Mouse (Mus musculus): ENCODE data around the gene Hsf2.

DNA sequence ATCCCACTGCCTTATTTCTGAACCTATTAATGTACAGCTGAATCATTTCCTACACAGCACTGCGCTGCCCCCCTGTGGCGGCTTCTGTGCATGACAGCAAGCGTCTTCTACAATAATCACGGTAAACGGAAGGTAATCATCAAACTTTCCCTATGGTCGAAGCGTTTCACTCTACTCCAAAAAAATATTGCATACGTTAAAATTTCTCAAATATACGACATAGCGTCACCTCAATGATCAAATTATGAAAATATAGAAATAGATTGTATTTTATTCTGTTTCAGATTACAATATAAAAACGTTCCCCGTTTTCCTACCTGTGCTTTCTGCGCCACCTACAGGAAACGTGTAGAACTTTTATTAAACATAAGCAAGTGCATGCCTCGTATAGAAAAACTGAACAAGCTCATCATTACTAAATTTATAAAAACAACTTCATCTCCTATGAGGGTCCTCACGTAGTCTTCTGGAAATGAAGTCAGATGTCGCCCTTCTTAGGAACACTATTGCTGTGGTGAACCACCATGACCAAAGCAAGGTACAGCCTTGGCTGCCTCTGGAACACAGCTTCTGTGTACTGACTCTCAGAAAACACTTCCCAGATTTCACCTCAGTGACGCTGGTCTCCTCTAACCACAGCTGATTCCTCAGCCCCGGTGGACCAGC is 38.0 kb upstream of the Hsf2 start:
- TF ChIP-seq POLR2A (IDR thresholded peaks at IDR 0.05; ENCODE audit: low read depth, low read length) (no peak), CTCF (IDR thresholded peaks at IDR 0.05; ENCODE audit: extremely low read depth, insufficient read depth, insufficient read length, insufficient replicate concordance) (peak; percentile 73; the same call in 1 of the 2 replicates)
